Mouse (Mus musculus): ENCODE measurements around the gene Dscam.

Gene Dscam

DNA sequence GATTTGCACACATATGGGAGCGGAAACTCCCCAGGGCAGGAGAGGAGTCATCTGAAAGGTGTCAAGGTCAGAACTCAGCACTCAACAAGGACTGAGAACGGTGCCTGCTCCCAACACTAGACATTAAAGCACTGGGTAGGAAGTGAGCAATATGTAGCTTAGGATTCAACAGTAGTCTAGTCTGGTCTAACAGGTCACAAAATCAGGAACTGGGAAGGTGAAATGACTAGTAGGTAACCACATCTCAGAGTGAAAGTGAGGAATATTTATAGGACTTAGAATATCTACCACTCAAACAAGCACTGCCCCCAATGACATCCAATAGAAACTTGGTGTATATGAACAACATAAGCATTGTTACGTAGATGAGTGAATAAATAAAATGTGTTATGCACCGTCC is 515.0 kb downstream of the Dscam start:
- no peak for DNase-seq (ENCODE audit: low spot score)

DNA sequence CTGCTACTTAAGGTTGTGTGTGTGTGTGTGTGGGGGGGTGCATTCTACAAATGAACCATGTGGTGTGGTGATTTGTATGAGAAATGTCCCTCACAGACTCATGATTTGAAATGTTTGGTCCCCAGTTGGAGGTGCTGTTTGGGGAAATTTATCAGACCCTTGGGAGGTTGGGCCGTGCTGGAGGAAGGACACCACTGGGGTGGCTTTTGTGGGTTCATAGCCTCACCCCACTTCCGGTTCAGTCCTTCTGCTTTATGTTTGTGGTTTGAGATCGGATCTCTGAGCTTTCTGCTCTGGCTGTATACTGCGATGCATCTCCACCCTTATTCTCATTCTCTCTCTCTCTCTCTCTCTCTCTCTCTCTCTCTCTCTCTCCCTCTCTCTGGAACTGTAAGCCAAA is 516.5 kb downstream of the Dscam start:
- no peak for DNase-seq (ENCODE audit: low spot score)

DNA sequence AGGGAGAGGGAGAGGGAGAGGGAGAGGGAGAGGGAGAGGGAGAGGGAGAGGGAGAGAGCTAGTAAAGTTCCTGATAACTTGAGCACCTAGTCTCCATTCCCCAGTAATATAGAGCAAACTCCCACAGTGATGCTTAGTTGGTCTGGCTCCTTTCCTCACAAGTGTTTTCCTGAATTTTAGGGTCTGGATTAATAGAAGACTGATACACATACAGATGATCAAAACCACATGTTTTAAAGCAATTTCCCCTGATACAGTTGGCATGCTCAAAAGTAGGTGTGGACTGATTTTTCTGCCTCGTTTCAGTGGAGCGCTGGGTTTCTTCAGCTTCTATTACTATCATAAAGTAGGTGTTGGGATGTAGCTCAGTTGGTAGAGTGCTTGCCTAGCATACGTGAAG is 519.1 kb downstream of the Dscam start:
- no peak for DNase-seq (ENCODE audit: low spot score)

DNA sequence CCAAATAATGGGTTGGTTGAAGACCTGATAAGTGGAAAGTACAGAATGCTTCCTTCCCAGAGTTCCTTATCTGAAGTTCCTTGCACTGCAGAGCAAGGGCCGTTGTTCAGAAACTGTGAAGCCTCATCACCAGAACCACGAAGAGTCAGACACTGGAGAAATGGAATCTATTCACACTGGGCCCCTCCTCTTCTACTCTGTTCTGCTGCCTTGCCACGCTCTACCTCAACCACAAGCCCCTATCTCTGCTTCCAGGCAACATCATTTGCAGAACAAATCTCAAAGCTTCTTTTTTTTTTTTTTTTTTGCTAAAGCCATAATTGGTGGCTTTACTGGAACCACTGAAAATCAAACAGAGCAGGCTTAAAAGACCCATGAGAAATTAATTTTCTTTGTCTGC is 530.5 kb downstream of the Dscam start:
- no peak for DNase-seq (ENCODE audit: low spot score)

DNA sequence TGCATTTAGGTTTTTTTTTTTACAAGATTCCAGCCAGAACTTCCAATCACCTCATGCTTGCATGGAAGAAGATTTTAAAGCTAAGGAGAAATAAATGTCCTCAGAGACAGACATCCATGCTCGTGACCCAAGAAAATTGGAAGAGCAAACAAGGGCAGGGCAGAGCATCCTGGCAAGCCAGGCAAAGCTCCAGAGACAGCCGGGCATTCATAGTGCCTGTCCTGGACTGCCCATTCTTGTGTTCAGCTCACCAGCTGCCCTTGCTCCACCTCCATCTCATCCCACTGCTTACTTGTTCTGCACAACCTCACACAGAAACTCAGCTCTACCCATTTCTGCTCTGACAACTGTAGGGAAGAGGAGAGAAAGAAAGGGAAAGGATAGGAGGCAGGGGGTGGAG is 534.6 kb downstream of the Dscam start:
- no peak for DNase-seq (ENCODE audit: low spot score)

DNA sequence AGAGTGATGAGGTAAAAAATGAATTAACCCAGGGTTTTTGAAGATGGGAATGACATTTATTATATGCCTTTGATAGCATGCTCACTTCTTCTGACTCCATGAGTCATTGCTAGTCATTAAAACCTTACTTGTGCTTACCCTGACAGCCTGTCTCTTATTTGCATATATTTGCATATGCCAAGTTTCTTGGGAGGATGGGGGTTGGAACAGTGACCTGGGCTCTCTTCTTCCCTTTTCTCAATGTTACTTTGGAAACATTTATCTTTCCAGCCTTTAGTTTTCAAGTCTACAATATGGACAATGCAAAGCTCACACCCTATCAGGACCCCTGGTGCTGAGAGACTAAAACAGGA is 535.8 kb downstream of the Dscam start:
- DNase-seq (ENCODE audit: low spot score), result no peak

DNA sequence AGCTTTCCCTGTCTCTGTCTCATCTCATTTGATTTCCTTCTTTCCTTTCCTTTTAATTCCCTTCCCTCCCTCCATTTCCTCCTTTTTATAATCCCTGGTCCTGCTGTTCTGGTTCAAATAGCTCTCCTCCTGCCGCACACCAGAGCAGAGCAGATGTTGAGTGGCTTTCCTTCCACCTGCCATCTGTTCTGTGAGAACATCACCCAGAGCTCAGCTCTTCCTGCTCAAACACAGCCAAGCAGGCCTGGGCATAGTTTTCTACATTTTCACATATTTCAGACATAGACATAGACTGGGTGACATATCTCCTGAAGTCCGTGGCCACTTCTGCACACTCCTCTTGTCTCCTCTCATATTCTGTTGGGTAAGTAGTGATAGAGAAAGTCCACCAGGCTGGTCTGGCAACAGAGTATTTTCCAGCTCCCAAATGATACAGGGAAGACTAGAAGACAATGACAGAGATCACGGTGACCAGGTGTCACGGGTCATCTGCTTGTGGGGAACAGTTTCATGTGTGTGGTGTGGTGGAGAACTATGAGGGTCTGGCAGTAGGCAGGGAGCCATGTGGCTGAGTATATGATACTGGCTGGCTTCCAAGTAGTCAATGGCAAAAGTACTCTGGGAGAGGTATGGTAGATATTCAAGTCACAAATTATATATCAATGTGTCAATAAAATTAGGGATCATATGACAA is 536.3 kb downstream of the Dscam start:
- peak; percentile 55 for DNase-seq (ENCODE audit: low spot score)

DNA sequence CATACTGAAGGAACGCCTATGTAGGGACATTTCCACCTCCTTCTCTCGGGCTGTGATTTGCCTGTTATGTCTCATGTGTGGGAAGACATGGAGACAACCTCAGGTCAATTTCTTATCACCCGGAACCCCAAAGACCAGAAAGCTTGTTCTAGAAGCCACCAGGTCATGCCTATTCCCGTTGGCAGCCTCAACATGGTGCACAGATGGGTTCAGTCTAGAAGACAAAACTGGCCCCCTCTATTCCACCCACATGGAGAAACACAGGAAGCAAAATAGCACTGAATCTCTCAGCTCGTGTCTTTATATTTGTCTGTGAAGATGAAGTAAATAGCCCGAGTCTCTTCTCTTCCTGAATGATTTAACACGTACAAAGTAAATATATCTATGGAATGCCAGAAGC is 540.3 kb downstream of the Dscam start:
- no peak for DNase-seq (ENCODE audit: low spot score)

DNA sequence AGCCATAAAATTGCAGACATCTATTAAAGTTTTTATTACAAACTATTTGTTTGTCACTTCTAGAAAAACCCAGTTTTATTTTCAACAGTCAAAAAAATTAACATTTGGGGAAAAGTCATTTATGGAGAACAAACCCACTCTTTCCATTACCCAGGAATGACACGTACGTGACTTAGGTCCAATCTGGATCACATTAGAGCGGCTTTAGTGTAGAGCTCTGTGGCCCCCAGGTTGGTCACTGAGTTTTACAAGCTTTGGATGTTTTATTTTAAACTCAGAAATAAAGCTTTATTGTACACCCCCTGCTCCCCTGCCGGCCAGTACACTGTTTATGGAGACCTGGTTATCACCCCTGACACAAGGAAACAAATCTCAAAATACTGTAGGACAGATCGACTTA is 540.9 kb downstream of the Dscam start:
- DNase-seq (ENCODE audit: low spot score), result no peak

DNA sequence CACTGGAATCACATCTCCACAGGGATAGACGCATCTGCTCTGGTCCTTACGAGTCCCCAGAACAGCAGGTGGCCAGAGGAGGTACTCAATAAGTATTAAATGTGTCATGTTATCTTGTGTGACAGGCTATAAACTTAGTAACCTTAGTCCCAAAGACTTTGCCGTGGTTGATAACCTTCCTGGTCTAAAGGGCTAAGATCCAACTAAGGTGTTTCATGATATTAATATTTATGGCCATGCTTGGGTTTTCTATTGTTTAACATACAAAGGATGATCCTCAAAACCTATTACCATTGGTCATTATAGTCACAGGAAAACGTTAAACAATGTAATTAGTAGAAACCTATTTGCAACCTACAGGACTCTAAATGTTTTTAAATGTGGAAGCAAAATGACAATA is 545.1 kb downstream of the Dscam start:
- DNase-seq (ENCODE audit: low spot score), result no peak

DNA sequence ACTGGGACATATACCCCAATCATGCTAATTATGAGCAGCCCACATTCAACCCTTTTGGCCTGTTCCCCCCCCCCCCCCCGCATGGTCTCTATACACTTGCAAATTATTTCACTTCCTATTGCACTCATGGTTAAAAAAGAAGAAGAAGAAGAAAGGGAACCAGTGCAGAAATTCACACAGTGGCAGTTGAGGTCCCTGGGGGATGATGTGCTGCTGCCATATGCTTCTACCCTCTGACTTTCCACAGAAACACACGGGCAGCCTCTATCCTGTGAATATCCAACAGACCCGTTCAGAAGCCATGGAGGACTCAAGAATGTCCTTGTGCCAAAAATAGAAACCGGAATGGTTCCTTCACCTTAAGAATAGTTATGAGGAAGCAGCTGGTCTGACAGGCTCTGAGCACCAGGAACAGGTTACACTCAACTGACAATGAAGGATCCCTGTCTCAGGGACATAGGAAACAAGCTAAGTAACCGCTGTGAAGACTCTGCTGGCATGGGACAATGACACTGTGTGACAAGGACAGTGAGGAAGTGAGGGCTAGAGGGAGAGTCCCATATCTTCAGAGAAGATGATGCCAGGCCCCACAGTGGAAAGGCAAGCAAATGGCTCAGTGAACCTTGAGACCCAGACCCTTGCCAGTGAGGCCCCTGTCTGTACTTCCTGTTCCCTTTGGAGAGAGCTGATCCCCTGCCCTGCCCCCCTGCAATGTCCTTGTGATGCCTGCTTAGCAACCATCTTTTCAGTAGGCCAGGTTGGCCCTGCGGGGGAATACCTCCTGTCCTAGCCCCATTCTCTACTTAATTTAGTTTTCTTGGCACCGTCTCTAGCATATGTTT is 545.8 kb downstream of the Dscam start:
- DNase-seq (ENCODE audit: low spot score), result no peak

DNA sequence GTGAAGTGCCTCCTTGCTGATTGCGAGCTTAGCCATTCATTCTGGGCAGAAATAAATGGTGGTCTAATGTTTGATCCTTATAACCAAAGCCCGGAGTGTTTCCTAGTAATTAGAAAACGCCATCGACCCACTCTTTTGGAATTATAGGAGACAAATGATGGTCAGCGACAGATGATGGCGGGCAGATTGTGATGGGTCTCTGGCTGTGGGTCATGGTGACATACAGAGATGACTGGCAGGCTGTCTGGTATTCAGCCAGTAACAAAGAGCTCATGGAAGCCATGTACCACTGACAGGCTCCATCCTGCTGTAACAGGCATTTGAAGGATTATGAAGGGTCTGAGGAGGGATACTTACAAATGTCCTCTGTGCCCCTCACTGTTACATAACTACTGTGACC is 549.7 kb downstream of the Dscam start:
- no peak for DNase-seq (ENCODE audit: low spot score)

DNA sequence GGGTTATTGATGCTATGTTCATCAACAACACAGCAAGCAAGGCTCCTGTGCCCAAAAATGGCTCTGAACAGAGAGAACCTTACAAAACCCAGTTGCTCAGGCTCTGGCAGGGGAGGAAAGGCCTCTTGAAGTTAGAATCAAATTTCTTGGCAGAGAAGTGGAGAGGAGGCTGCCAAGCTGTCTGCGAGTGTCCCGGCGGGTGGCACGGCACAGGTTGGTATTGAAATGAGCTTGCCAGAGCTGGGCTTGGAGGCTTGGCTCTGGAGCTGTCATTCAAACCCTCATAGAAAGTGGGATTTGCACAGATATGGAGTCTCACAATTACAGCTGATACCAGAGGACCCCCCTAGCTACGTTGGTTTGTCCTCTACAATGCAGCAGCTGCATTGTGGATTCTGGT is 550.1 kb downstream of the Dscam start:
- DNase-seq (ENCODE audit: low spot score), result peak; percentile 68

DNA sequence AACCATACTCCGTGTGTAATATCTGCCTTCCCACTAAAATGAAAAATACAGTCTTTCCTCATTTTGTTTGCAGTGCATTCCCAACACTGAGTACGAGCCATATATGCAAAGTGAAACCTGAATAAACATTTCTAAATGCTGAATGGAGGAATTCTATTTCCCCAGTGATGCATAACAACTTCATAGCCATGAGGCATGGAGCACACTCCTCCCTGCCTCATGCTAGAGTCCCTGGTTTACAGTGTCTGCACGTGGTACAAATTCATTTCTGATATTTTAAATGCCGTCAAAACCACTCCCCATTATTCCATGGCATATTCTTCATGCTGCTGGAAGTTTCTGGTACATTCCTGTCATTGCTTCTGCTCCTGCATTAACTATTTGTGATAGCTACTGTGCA is 552.8 kb downstream of the Dscam start:
- no peak for DNase-seq (ENCODE audit: low spot score)

DNA sequence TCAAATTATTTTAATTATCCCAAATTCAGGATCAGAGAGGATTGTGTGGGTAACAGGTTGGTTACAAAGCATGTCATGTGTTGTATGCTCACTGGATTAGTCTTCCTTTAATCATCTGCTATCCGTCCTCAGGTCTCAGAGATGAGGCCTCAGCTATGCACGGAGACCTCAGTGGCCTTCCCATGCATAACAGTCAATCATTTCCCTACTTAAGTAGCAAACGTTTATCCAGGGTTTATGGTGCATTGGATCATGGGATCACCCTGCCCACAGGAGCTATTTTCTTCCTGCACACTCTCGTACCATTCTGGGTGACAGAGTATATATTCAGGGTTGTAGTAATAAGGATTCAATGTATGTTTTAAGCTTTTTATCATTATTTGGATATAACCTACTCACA is 557.3 kb downstream of the Dscam start:
- DNase-seq (ENCODE audit: low spot score), result no peak

DNA sequence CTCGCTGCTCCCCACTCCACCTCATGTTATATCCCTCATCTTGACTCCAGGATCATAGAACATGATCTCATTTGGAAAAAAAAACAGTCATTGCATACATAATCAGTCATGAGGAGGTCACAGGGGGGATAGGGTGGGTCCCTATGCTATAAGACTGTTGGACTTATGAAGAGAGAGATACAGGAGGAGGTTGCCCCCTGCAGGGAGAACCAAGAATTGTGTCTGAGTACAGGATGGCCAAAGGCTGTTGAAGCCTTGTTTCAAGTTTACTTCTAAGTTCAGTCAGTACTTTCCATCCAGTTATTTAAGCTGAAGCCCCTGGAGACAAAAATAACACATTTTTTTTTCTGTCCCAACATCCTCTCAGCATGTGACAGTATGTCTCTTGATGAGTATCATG is 559.7 kb downstream of the Dscam start:
- peak; percentile 81 for DNase-seq (ENCODE audit: low spot score)

DNA sequence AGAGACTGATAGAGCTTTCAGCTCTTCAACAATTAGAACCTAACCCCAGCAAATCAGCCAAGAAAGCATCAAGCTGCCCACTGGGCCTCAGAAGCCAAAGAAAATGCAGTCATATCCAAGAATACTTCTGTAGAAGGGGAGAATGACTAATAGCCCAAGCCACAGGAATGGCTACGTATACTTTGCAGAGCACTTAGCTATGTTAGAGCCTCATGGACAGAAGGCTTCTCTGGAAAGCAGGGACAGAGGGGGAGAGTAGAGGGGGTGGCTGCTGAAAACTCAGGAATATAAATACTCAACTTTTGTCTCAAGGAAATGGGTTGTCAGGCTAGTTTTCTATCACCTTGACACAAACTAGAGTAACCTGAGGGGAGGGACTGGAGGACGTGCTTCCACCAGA is 568.3 kb downstream of the Dscam start:
- no peak for DNase-seq (ENCODE audit: low spot score)

DNA sequence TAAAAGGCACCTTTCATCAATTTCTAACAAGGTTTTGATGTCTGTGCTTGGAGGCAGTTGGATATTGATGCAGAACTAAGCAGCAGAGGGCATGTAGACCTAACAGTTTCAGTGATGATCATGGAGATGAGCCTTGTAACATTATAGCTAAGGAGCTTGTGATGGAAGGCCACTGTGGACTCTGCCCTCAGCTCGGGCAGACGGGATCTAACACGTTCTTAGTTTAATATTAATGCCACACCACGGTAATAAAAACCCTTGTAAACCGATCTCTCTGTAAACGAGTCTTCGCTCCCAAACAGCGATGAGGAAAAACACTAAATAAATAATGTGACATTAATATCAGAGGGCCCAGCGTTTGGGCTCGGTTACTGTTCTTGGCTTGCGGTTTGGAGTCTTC is 569.8 kb downstream of the Dscam start:
- DNase-seq (ENCODE audit: low spot score), result no peak

DNA sequence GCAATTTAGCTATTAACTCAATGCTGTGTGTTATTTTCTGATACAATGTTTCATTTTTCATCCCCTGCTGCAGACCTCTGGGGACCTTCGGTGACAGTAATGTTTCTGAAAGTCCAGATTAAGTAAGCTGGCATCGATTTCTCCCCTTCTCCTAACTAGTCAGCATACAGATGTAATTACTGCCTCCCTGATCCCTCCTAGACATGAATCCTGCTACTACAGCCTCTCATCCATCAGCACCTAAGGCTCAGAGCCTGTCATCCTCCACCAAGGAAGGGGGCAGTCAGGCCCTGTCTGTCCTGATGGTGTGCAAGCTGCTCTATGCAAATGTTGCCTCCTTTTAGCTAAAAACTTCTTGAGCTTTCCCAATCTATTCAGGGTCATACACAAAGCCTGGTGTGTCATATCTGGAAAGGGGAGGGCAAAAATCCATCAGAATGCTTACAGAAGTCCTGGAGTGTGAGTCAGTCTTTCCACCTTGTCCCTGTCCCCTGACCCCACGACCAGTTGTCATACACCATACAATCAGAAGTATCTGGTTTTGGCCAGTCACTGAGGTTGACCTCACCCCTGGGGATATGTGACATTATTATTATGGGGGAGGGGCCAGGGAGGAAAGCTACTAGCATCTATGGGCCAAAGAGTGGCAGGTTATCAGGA is 571.0 kb downstream of the Dscam start:
- DNase-seq (ENCODE audit: low spot score), result no peak

DNA sequence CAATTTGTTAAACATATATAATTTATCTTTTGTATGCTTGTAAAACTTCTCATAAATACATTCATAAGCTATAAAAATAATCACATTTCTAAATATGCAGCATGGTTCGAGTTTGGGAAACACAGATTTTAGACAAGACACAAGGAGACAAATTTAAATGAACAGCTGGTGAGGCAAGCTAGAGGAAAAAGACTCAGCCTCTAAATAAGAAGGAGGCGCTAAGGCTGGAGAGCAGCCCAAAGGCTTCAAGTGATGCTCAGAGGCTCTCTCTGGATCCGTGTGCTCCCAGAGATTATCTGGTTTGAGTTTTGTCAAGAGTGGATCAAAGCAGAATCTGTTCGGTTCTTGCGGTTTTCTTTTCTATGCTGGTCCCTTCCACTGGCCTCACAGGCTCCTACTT is 594.7 kb downstream of the Dscam start:
- peak; percentile 41 for DNase-seq (ENCODE audit: low spot score)

DNA sequence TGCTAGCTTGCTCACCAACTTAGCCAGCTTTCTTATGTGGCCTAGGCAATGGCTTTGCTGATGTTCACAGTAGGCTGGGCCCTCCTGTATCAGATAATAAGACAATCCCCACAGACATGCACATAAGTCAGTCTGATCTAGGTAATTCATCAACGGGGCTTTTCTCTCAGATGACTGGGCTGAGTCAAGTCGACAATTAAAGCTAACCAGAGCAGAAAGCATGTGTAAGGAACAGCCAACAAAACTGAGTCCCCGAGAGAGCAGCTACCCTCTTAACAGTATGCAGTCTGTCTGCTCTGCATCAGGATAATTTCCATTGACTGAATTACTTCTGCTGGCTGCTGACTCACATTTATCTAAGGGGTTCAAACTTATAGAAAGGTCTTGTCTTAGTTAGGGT is 603.1 kb downstream of the Dscam start:
- DNase-seq (ENCODE audit: low spot score), result no peak

DNA sequence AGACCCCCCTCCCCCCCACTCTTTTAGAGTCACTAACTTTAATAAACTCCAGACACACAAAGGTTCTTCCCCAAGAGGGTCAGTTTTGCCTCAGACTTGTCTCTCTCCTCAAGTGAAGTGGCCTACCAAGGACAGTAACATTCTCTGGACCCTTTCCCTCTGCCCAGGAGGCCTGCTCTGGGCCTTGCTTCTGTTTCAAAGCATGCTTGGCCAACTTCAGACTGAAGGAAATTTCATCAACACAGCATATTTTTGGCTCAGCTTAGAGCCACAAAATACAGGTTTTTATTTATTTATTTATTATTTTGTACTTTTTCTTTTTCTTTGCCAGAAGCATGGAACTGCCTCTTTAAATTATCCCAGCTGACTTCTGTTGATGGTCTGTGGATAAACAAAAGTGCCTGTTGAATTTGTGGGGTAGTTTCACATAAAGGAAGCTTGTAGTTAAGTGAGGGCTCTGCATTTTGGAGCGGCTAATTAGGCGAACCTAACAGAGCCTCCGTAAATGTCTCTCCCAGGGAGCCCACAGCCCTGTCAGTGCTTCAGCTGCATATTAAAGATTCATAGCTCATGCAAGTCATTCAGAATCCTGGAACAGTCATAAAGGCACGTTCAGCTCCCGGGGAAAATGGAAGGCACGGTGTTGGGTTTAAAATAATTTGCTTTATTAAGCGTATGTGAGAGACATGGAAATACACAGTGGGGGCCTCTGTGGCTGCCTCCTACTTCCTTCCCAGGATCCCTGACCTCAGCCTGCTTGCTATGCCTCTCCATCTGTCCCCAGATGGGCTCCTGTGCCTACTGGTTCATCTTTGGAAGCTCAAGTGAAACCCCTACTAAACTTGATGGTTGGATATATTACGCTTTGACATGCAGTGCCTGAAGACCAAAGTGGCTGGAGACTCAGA is 606.9 kb downstream of the Dscam start:
- DNase-seq (ENCODE audit: low spot score), result no peak
